Mouse (Mus musculus): ENCODE data around the gene Zfp189. TPM values are rescaled to one million over a fixed set of nuclear protein-coding genes. Genes with fewer than 3 reads are reported as not detected.
"Not testable (repeated sequence)": the region's sequence is repeated elsewhere in the genome, so short reads cannot be mapped to it uniquely, and the experiment has no call there.

Gene Zfp189
- polyA plus RNA-seq, 1 experiment from 2014 or later = 8.0 TPM

GRCm38 (mm10) chr4:49506386-49506785 lies 14.6 kb upstream of the Zfp189 start, which contains the start of gene Baat:
Gene Baat, minus strand, starts transcription at chr4:49506557.
- H3K4me3 ChIP-seq = no peak within 1 kb of the TSS
- WGBS = 44% methylated on average over 3 of the region's 3 CpGs
- no peak within 1 kb of the TSS for H3K27ac ChIP-seq (ENCODE audit: poor library complexity, severe bottlenecking)
- H3K4me2 ChIP-seq = no peak within 1 kb of the TSS
- no peaks in the 10 kb centered on the region for H3K27me3 ChIP-seq (replicated peaks)
- H3K4me1 ChIP-seq (replicated peaks) = peaks cover 6% of the 10 kb centered on the region; the same call in 1 of the 2 replicates
- no peak for ATAC-seq (ENCODE audit: insufficient number of reproducible peaks, low FRiP score)
- no peaks in the 10 kb centered on the region for H3K9me3 ChIP-seq (replicated peaks)
- no peaks in the 10 kb centered on the region for H3K36me3 ChIP-seq
- no peak within 1 kb of the TSS for H3K9ac ChIP-seq

DNA sequence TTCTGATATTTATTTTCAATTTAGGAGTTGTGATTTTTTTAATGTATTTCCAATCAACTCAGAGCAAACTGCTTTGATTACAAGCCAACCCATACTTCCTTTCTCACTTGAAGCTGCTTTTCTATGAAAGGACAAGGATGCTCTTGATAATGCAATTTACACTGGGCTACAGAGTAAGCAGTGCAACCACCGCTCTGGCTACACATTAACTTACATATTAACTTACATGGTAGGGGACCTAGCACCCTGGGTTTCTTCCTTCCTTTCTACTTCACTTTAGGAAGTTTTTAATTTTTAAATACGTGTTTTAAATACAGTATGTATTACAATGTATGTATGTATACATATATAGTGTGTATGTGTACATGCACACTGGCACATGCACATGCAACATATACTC lies 11.8 kb upstream of the Zfp189 start:
- H3K36me3 ChIP-seq = peaks cover 17% of the 10 kb centered on the region
- no peak overlapping the region for H3K4me2 ChIP-seq
- H3K9ac ChIP-seq = no peak overlapping the region
- H3K4me3 ChIP-seq = no peak overlapping the region
- peaks cover 6% of the 10 kb centered on the region; the same call in 1 of the 2 replicates for H3K4me1 ChIP-seq (replicated peaks)
- no peak for ATAC-seq (ENCODE audit: insufficient number of reproducible peaks, low FRiP score)
- H3K9me3 ChIP-seq (replicated peaks) = no peaks in the 10 kb centered on the region
- no peaks in the 10 kb centered on the region for H3K27me3 ChIP-seq (replicated peaks)
- 84% methylated on average over 2 of the region's 2 CpGs for WGBS
- no peak overlapping the region for H3K27ac ChIP-seq (ENCODE audit: poor library complexity, severe bottlenecking)

GRCm38 (mm10) chr4:49510236-49510835 lies 10.6 kb upstream of the Zfp189 start:
- not testable (repeated sequence) for ATAC-seq (ENCODE audit: insufficient number of reproducible peaks, low FRiP score); H3K9ac ChIP-seq; H3K9me3 ChIP-seq (replicated peaks); H3K4me1 ChIP-seq (replicated peaks); H3K27me3 ChIP-seq (replicated peaks); H3K4me2 ChIP-seq; H3K27ac ChIP-seq (ENCODE audit: poor library complexity, severe bottlenecking); H3K4me3 ChIP-seq
- 93% methylated on average over 1 of the region's 1 CpGs for WGBS
- H3K36me3 ChIP-seq = peaks cover 21% of the 10 kb centered on the region

- 0 out of 2 replicates have a peak, but pooled peaks cover 3% of the 10 kb centered on the region for H3K4me1 ChIP-seq (replicated peaks)
- no peak overlapping the region for H3K4me2 ChIP-seq
- no peaks in the 10 kb centered on the region for H3K27me3 ChIP-seq (replicated peaks)
- no peak for ATAC-seq (ENCODE audit: insufficient number of reproducible peaks, low FRiP score)
- H3K27ac ChIP-seq (ENCODE audit: poor library complexity, severe bottlenecking) = no peak overlapping the region
- WGBS = 94% methylated on average over 4 of the region's 4 CpGs
- H3K9me3 ChIP-seq (replicated peaks) = no peaks in the 10 kb centered on the region
- H3K4me3 ChIP-seq = no peak overlapping the region
- H3K9ac ChIP-seq = no peak overlapping the region
- peaks cover 21% of the 10 kb centered on the region for H3K36me3 ChIP-seq
These were observed 8.3 kb upstream of the Zfp189 start for GRCm38 (mm10) chr4:49512636-49513035.

DNA sequence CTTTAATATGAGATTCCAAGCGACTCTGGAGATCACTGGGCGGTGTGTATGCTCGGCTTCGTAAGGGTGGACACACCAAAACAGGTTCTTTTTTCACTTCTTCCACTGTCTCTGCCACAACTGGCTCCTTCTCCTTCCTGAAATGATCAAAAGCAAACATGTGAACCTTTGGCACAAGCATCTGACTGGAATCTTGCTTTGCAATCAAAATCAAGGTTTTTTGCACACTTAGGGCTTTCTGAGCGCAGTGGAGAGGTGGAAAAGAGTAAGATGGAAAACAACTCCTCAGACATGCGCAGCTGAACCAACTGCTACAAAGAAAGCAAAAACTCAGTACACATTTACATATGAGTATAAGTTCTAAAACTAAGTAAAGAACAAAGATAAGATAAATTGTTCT lies 6.5 kb upstream of the Zfp189 start:
- Histone ChIP-seq H3K27me3 (replicated peaks) (no peaks in the 10 kb centered on the region), H3K4me3 (no peak overlapping the region), H3K4me2 (no peak overlapping the region), H3K4me1 (replicated peaks) (peaks cover 8% of the 10 kb centered on the region; the same call in 1 of the 2 replicates), H3K36me3 (peaks cover 27% of the 10 kb centered on the region), H3K9me3 (replicated peaks) (no peaks in the 10 kb centered on the region), H3K9ac (no peak overlapping the region), H3K27ac (ENCODE audit: poor library complexity, severe bottlenecking) (no peak overlapping the region)
- no peak for ATAC-seq (ENCODE audit: insufficient number of reproducible peaks, low FRiP score)
- WGBS = 95% methylated on average over 6 of the region's 6 CpGs

- Histone ChIP-seq H3K27me3 (replicated peaks) (no peaks in the 10 kb centered on the region), H3K9ac (no peak overlapping the region), H3K4me2 (peak overlapping the region; percentile 43), H3K4me3 (0 out of 2 replicates have a peak overlapping the region, but pooled peaks have one; percentile 9), H3K9me3 (replicated peaks) (no peaks in the 10 kb centered on the region), H3K4me1 (replicated peaks) (peaks cover 18% of the 10 kb centered on the region), H3K27ac (ENCODE audit: poor library complexity, severe bottlenecking) (no peak overlapping the region), H3K36me3 (peaks cover 23% of the 10 kb centered on the region)
- ATAC-seq (ENCODE audit: insufficient number of reproducible peaks, low FRiP score) = no peak
- 80% methylated on average over 5 of the region's 5 CpGs for WGBS
These were observed 1.5 kb upstream of the Zfp189 start for GRCm38 (mm10) chr4:49519476-49519875.

- ATAC-seq (ENCODE audit: insufficient number of reproducible peaks, low FRiP score) = peak; percentile 55
- no peaks in the 10 kb centered on the region for H3K27me3 ChIP-seq (replicated peaks)
- H3K9ac ChIP-seq = peak overlapping the region; percentile 83
- H3K9me3 ChIP-seq (replicated peaks) = no peaks in the 10 kb centered on the region
- peak overlapping the region; percentile 77 for H3K4me2 ChIP-seq
- H3K4me3 ChIP-seq = peak overlapping the region; percentile 94
- H3K36me3 ChIP-seq = peaks cover 31% of the 10 kb centered on the region
- peak overlapping the region; percentile 62 for H3K27ac ChIP-seq (ENCODE audit: poor library complexity, severe bottlenecking)
- WGBS = under 1% methylated on average over 17 of the region's 17 CpGs
- H3K4me1 ChIP-seq (replicated peaks) = peaks cover 18% of the 10 kb centered on the region
These were observed 370 bp downstream of the Zfp189 start for GRCm38 (mm10) chr4:49521346-49521745.

- no peaks in the 10 kb centered on the region for H3K9me3 ChIP-seq (replicated peaks)
- peak overlapping the region; percentile 77; the same call in 1 of the 2 replicates for H3K4me2 ChIP-seq
- no peak overlapping the region for H3K27ac ChIP-seq (ENCODE audit: poor library complexity, severe bottlenecking)
- WGBS = 74% methylated on average over 9 of the region's 9 CpGs
- H3K27me3 ChIP-seq (replicated peaks) = no peaks in the 10 kb centered on the region
- peaks cover 16% of the 10 kb centered on the region for H3K4me1 ChIP-seq (replicated peaks)
- H3K36me3 ChIP-seq = peaks cover 32% of the 10 kb centered on the region
- no peak overlapping the region for H3K9ac ChIP-seq
- no peak for ATAC-seq (ENCODE audit: insufficient number of reproducible peaks, low FRiP score)
- H3K4me3 ChIP-seq = no peak overlapping the region
These were observed 1.6 kb downstream of the Zfp189 start for GRCm38 (mm10) chr4:49522576-49522975.

GRCm38 (mm10) chr4:49535036-49535435 lies 14.1 kb downstream of the Zfp189 start:
- 81% methylated on average over 3 of the region's 3 CpGs for WGBS
- Histone ChIP-seq H3K4me3 (no peak overlapping the region), H3K9me3 (replicated peaks) (peaks cover 8% of the 10 kb centered on the region), H3K4me2 (no peak overlapping the region), H3K27me3 (replicated peaks) (no peaks in the 10 kb centered on the region), H3K36me3 (peaks cover 18% of the 10 kb centered on the region), H3K27ac (ENCODE audit: poor library complexity, severe bottlenecking) (no peak overlapping the region), H3K9ac (no peak overlapping the region), H3K4me1 (replicated peaks) (0 out of 2 replicates have a peak, but pooled peaks cover 4% of the 10 kb centered on the region)
- no peak for ATAC-seq (ENCODE audit: insufficient number of reproducible peaks, low FRiP score)

- WGBS = 79% methylated on average over 4 of the region's 4 CpGs
- Histone ChIP-seq H3K9me3 (replicated peaks) (peaks cover 1% of the 10 kb centered on the region; the same call in 1 of the 2 replicates), H3K9ac (no peak overlapping the region), H3K4me2 (no peak overlapping the region), H3K36me3 (peaks cover 11% of the 10 kb centered on the region), H3K4me3 (no peak overlapping the region), H3K27ac (ENCODE audit: poor library complexity, severe bottlenecking) (no peak overlapping the region), H3K4me1 (replicated peaks) (0 out of 2 replicates have a peak, but pooled peaks cover 4% of the 10 kb centered on the region), H3K27me3 (replicated peaks) (no peaks in the 10 kb centered on the region)
- ATAC-seq (ENCODE audit: insufficient number of reproducible peaks, low FRiP score) = no peak
These were observed 14.8 kb downstream of the Zfp189 start for GRCm38 (mm10) chr4:49535675-49536294.

GRCm38 (mm10) chr4:49536671-49537070 lies 15.7 kb downstream of the Zfp189 start:
- 68% methylated on average over 4 of the region's 4 CpGs for WGBS
- no peak overlapping the region for H3K4me2 ChIP-seq

More at GRCm38 (mm10) chr4:49536671-49537070, 15.7 kb downstream of the Zfp189 start:
- Histone ChIP-seq H3K9ac (no peak overlapping the region), H3K4me3 (no peak overlapping the region), H3K9me3 (replicated peaks) (no peaks in the 10 kb centered on the region), H3K27ac (ENCODE audit: poor library complexity, severe bottlenecking) (no peak overlapping the region), H3K27me3 (replicated peaks) (no peaks in the 10 kb centered on the region), H3K4me1 (replicated peaks) (peaks cover 7% of the 10 kb centered on the region), H3K36me3 (peaks cover 7% of the 10 kb centered on the region)
- no peak for ATAC-seq (ENCODE audit: insufficient number of reproducible peaks, low FRiP score)

Data from heart, embryonic 12.5 days (tissue).